Mouse (Mus musculus) thymus, postnatal 14 days (tissue): ENCODE results near the gene Met.

Experiments
- DNase-seq: peaks from one replicate; pipeline ENCODE4 v3.0.0; 2021

The Met gene

DNA sequence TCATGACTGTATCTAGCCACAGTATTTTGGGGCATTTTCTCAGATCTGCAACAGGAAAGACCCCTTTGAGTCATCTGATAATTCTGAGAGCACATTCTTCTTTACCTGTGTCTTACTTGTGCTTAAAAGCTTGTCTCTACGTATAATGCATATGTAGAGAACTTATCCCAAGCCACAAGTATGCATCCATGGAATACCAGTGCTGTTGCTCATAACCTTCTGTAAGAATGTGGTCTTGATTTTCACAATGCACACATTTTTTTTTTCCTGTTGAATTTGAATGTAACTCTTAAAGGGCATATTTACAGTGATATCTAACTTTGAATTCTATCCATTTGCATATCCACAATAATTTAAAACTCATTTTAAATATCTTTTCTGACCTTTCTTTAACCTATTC lies 31.8 kb downstream of the Met start:
- DNase-seq, result no peak

- no peak for DNase-seq
Measured at GRCm38 (mm10) chr6:17497366-17497765, 33.8 kb downstream of the Met start.

GRCm38 (mm10) chr6:17498801-17499200 lies 35.2 kb downstream of the Met start:
- DNase-seq, result no peak

DNA sequence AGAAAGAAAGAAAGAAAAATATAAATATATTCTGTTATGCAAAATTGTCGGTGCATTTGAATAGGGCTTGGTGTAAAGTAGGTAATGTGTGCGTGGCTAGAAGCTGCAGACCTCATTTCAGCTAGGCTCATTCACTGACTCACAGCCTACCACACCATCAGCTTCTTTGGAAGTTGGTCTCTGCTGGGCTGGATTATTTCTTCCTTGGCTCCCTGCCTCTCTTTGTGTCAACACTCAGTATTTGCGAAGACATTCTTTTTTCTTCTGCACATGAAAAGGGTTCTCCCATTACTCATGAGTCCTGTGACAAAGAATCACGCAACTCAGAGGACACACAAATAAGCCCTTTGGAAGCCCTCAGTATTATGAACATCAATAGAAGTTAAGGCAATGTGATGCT lies 37.8 kb downstream of the Met start:
- no peak for DNase-seq

GRCm38 (mm10) chr6:17502311-17502710 lies 38.7 kb downstream of the Met start:
- no peak for DNase-seq

- DNase-seq, result no peak
Measured at GRCm38 (mm10) chr6:17503724-17504123, 40.1 kb downstream of the Met start.

GRCm38 (mm10) chr6:17505530-17505929 lies 41.9 kb downstream of the Met start:
- no peak for DNase-seq

- no peak for DNase-seq
Measured at GRCm38 (mm10) chr6:17506831-17507230, 43.2 kb downstream of the Met start.

DNA sequence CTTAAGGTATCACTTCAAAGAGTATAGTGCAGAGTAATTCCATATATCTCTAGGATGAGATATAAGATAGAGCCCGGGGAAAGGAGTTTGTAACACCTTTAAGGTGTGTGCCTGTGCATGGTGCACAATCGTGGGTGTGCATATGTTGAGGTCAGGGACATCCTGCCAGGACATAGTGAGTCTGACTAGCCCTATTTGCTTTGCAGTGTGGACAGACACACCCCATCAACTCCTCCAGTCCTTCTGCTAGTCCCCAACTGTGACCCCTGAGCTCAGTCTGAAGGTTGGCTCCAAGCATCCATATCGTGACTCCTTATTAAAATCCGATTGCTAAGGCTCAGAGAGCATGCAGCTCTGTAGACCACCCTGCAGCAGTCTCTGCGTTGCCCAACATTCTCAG lies 44.6 kb downstream of the Met start:
- DNase-seq, result no peak

DNA sequence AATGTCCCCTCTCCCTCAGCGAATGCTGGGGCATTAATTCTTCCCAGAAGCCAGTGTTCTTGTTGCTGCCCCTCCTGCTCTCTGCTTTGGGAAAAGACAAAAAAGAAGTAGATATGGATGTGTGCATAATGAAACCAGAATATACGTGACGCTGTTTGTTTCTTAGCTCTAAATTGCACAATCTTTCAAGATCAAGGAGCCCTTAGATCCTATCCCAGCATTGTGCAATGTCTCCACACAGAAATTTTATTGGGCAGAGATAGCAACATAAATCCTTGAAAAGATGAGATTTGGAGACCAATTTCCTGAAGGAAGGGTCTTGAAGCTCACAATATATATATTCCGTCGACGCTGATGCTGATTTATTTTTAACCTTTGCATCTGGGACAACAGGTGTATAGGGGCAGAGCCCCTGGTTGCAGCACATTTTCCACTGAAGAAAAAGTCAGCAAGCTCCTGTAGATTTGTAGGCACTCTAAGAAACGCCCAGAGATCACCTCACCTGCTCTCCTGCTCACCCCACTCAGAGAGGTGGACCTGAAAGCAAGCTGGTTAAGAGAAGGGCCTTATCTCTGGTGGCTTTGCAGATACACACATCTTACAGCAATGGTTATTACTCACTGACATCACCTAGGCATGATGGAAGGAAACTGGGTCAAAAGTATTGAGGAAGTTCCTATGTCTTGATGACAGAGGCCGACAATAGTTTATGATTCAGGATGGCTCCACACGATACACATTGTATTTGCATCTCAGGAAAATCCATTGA lies 45.2 kb downstream of the Met start:
- DNase-seq, result no peak

- DNase-seq, result no peak
Measured at GRCm38 (mm10) chr6:17513381-17513780, 49.8 kb downstream of the Met start.

DNA sequence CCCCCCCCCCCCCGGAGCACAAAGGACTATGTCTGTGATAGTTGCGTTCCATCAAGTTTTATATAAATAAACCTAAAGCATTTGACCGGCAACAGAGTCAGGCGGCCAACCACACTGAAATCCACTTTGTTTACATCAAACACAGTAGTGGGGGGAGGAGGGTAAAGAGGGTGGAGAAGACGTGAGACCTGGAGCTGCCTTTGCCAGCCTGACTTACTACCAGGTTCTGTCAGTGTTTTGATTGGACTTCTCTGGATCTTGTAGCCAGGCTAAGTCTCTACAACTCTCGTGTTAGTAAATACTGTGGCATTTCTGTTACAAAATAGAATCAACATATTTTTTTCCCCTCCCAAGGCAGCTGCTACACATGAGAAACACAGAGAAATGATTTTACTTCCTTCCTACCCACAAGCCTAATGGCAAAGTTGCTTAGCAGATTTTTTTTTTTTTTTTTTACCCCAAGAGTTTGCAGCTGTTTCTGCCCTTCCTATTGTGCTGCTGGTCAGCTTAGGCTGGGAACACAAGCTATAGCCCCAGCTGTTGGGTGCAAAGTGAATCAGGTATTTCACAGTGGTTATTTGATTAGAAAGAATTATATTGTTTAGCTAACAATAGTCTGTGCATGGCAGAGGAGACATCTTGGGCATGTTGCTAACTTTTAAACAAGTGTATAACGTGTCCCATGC lies 52.3 kb downstream of the Met start:
- DNase-seq, result no peak

DNA sequence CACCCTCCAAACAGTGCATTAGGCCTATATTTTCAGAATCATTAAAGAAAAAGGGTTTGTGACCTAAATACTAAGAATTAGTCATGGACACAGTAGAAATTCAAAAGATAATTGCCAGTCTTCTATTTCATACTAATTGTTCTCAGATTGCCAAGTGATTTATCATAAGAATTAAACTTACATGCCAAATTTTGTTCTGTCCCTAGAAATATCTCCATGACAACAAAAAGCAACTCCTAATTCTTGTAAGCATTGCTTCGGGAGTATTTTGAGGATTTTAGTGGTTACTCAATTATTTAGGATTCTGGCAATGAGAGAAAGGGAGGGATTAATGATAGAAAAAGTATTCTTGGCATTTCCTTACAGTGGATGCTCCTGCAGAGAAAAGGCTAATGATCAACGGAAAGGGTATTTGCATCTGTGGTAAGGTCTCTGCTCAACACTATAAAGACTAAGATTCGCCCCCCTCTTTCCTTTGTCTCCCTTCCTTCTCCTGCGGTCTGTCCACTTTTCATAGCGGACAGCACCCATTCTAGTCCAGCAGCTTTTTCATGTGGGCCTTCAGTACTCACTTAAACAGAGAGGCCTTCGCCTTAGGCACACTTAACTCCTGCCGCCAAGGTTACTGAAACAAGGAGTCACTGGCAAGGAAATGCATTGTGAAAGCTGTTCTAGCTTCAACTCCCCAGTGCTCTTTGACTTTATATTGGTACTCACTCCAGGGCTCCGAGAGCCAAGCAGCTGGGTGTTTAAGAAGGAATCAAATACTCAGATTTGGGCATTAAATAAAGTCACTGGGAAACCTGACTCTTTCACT lies 58.5 kb downstream of the Met start:
- DNase-seq, result no peak

- no peak for DNase-seq
Measured at GRCm38 (mm10) chr6:17522917-17523316, 59.3 kb downstream of the Met start.

DNA sequence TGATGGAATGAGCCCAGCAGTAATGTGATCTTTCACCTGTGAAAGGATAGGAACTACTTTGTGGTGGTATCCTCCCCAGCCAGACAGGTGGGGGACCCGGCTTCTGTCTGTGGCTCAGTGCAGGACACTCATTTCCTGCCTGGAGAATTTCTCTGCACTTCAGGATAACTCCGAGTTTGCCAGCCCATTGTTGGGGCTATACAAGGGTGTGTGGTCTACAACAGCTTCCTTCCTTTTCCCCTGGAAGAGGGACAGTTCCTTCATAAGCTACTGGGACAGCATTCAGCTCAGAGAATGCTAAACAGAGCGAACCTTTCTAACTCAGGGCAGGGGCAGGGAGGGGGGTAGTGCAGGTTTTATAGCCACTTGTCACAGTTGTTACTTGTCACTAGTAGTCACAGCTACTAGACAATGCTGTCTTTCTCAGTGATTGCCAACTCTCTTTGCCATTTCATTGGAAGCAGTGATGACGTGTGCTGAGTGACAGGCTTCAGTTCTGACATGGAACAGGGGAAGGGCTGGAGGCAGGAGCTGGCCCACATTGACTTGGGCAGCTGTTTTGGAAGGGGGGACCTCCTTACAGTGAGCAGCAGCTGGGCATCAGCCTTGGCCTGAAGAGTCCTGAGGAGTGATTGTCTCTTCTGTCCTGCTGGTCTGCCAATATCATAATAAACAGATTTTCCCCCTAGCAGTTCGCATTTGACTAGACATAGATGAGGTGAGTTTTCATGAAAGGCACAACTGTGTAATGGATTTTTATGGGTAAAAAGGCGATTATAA lies 66.1 kb downstream of the Met start:
- DNase-seq, result no peak

GRCm38 (mm10) chr6:17541615-17542014 lies 78.0 kb downstream of the Met start:
- no peak for DNase-seq

GRCm38 (mm10) chr6:17542383-17542782 lies 78.8 kb downstream of the Met start:
- no peak for DNase-seq

- DNase-seq, result no peak
Measured at GRCm38 (mm10) chr6:17545480-17545879, 81.9 kb downstream of the Met start.

- DNase-seq, result no peak
Measured at GRCm38 (mm10) chr6:17546341-17546740, 82.7 kb downstream of the Met start.

- DNase-seq, result no peak
Measured at GRCm38 (mm10) chr6:17546825-17547224, 83.2 kb downstream of the Met start.

- DNase-seq, result no peak
Measured at GRCm38 (mm10) chr6:17548786-17549185, 85.2 kb downstream of the Met start.

GRCm38 (mm10) chr6:17549645-17550044 lies 86.0 kb downstream of the Met start:
- DNase-seq, result no peak

DNA sequence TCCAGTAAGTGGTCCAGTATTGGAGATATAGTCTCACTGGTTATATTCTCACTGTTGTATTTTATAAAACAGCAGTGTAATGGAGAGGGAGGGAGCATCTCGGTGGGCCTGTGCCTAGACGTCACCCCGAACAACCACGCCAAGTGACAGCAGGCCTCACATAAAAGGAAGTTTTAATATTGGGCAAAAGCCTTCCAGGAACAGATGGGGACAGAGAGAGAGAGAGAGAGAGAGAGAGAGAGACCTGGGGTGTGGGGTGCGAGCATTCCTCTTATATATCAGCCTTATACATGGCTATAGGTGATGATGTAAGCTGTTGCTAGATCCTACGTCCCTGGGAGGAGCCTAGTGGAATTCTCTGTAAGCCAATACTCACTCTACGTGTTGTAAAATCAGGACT lies 90.7 kb downstream of the Met start:
- DNase-seq, result no peak
